Mouse (Mus musculus) kidney, postnatal 4 days (tissue): ENCODE measurements around the gene Caml.
"Not testable (repeated sequence)": the region's sequence is repeated elsewhere in the genome, so short reads cannot be mapped to it uniquely, and the experiment has no call there.

Experiments
- DNase-seq, 2 experiments: peaks; one replicate each; pipeline ENCODE4 v3.0.0; 2021; ENCODE audit warnings: mixed read lengths in 2 of 2

The Caml gene

DNA sequence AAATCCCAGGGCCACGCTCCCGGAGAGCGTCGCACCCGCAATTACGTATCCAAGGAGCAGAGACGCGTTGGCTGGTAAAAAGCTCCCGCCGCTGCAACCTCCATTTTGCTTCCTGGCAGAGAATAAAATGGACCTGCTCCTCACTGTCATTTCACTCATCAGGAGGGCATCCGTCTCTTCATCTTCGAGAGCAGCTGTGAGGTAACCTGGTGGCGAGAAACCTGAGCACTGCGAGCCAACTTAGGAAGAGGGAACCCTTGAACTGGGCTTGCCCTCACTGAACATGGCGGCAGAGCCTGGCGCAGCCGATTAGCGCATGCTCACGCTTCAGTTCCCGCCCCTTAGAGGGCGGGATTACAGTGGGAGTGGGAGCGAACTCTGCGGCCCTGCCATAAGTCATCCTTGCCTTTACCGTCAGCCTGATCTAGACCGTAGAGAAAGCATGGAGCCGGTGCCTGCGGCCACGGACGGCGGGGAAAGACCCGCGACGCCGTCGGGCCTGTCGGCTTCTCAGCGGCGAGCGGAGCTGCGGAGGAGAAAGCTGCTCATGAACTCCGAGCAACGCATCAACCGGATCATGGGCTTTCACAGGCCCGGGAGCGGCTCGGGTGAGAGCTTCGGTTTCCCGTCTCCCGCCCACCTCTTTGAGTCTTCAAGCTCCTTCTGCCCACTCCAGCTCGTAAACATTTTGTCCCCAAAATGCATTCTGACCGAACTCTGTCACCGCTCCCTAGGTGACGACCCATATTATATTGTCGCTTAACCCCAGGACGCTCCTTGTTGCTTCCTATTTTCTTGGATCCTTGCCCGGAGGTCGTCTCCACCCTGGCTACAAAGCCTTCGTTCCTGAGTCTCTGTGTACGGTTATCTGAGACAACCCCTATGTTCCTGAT lies at the start of gene Caml:
Gene Caml (plus strand): TSS at position 357 of the 893 bp plus-strand sequence.
- peak; percentile 90 to 94 for DNase-seq

DNA sequence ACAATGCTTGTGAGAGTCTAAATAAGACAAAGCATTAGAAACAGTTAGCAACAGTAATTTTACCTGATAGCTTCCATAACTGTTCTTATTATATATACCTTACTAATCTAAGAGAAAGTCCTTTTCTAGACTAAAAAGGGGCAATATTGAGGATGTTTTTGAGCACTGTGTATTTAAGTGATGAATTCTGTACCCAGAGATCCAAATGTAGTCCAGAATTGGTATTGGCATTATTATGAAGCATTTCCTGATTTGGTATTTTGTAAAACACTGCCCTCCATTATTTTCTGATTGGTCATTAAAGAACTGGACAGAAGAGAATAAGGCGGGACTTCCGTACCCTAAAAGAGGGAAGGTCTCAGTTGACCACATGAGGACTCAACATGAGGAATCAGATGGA lies 49.4 kb upstream of the Caml start, which contains the start of gene Tmed9:
Gene Tmed9 (plus strand): TSS at position 301 of the 400 bp plus-strand sequence.
- DNase-seq: no peak

DNA sequence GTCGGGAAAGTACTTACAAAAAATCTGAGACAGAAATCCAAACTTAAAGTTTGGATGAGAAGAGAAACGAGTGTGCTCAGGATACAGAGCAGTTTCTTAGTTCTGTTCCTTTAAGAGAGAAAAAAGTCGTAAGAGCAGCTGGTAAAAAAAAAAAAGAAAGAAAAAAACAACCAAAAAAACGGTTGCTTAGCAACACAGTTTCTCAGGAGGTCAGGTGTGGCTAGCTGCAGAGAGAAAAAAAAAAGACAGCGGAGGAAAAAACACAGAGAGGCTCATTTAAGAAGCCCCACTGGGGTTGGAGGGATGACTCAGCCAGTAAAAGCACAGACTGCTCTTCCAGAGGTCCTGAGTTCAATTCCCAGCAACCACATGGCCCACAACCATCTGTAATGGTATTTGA lies 48.5 kb upstream of the Caml start:
- DNase-seq: no peak

DNA sequence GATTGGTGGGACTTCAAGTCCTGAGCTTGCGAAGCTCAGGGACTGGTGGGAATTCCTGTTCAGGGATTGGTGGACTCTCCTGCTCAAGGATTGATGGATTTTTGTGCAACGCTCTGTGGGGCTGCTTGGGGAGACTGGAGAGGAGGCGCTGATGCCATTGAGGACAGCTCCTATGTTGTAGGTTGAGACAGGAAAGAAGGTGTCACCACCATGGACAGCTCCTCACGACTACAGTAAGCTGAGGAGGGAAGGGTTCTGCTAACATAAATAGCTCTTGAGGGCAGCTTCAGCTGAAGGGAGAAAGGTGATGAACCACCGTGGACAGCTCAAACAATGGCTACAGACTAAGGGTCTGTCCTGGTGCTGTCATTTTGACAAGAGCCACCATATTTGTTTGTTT lies 46.9 kb upstream of the Caml start:
- peak in 1 of 2 experiments; percentile 26 for DNase-seq

DNA sequence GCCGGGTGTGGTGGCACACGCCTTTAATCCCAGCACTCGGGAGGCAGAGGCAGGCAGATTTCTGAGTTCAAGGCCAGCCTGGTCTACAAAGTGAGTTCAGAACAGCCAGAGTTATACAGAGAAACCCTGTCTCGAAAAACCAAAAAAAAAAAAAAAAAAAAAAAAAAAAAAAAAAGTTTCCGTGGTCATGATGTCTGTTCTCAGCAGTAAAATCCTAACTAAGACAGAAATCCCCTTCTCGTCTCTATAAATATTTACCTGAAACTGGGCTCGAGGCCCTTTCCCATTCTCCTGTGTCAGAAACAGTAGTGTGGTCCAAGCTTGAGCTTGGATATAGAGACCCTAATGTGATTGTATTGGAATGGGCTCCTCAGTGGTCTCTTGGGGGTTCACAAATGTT lies 45.9 kb upstream of the Caml start:
- DNase-seq: not testable (repeated sequence)

DNA sequence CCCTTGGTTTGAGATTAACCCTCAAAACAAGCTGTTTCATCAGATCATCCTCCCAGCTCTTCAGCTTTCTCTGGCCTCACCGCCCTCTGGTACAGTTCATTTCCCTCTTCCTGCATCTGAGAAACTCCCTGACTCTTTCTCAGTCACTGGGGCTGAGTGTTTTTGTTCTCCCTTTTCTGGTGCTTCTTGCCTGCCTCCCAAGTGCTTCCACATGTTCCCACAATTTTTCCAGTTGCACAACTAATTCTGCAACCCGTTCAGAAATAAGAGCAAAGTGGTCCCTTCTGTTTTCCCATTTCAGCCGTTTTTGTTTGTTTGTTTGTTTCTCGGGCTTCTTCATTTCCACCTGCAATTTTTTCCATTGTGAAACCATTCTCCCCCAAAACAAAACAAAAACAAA lies 44.7 kb upstream of the Caml start:
- DNase-seq: no peak

DNA sequence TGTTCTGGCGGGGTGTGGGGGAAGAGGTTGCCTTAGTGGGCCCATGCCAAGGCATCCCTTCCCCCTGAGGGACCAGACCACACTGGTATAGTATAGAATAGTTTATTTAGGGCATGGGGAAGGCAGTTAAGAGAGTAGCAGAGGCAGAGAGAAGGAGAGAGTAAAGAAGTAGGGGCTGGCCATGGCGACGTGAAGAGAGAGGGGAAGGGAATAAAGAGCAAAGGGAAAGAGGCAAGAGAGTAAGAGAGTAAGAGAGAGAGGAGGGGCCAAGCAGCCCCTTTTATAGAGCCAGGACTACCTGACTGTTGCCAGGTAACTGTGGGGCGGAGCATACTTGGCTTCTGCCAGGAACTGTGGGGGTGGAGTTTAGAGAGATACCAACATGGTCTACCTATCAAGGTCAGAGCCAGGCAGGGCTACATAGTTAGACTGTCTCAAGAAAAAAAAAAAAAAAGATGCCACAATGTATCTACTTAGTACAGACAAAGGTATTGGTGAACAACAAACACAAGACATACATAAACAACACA lies 30.8 kb upstream of the Caml start:
- peak in 1 of 2 experiments; percentile 16 for DNase-seq

DNA sequence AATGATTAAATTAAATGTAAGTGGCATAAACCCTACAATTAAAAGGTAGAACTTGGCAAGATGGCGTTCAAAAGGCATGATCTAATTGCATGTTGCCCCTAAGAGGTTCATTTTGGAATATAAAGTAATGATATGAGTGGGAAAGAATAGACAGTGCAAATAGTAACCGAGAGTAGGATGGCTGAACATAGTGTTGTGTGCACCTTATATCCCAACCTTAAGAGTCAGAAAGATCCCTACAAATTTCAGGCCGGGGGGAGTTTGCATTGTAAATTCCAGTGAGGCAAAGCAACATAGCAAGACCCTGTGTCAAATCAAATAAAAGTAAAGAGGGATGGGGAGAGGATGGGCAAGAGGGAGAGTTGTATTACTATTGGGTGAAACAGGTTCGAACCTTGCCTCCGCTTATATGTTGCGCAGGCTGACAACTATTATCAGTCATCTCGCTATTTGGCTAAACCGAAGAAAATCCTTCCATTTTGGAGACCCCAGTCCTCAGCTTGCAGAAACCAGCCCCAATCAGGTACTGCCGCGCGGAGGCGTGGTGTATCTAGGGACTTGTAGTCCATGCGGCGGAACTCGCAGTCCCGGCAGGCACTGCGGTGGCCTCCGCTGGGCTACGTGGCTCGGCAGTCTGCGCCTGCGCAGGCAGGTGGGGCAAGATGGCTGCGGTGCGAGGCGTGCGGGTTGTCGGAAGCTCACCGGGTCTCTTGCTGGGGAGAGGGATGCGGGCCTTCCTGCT lies 30.1 kb upstream of the Caml start:
- peak; percentile 97 to 99 for DNase-seq

DNA sequence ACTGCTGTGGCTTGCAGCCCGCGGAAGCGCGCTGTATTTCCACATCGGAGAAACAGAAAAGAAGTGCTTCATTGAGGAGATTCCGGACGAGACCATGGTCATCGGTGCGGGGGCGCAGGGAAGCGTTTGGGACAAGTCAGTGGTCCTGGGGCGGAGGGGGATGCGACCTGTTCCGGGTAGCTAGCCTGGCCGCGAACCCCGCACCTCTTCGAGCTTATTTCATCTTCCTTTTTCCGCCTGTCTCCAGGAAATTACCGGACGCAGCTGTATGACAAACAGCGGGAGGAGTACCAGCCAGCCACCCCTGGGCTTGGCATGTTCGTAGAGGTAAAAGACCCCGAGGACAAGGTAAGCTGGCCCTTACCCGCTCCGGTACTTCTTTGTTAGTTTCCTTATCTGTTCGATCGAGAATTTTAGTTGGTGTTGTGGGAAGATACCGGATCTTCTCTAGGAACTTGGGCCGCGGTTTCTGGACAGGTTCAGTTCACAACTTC lies 29.5 kb upstream of the Caml start:
- DNase-seq: no peak

DNA sequence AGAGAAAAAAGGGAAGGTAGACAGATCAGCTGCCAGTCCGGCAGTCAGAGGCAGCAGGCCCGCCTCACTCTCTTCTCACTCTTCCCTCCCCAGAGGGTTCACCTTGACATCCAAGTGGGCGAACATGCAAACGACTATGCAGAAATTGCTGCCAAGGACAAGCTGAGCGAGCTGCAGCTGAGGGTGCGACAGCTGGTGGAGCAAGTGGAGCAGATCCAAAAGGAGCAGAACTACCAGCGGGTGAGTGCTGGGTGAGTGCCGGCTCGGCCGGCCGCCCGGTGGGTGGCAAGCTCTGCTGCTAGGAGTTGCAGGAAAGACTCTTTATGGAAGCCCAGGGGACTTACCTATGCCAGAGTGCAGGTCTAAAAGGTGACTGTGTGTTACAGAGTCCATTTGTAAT lies 27.4 kb upstream of the Caml start:
- DNase-seq: no peak

DNA sequence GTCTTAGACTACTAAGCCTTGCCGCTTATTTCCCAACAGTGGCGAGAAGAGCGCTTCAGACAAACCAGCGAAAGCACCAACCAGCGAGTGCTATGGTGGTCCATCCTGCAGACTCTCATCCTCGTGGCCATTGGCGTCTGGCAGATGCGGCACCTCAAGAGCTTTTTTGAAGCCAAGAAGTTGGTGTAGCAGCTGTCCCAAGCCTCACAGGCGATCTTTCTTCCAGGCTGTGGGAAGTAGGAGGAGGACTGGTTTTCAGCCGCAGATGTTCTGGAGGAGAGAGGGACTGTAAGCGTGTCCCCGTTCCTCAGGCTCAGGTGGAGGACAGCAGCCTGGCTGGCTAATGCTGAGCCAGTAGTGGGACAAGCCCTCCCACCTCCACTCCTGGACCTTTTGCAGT lies 26.0 kb upstream of the Caml start:
- no peak for DNase-seq

DNA sequence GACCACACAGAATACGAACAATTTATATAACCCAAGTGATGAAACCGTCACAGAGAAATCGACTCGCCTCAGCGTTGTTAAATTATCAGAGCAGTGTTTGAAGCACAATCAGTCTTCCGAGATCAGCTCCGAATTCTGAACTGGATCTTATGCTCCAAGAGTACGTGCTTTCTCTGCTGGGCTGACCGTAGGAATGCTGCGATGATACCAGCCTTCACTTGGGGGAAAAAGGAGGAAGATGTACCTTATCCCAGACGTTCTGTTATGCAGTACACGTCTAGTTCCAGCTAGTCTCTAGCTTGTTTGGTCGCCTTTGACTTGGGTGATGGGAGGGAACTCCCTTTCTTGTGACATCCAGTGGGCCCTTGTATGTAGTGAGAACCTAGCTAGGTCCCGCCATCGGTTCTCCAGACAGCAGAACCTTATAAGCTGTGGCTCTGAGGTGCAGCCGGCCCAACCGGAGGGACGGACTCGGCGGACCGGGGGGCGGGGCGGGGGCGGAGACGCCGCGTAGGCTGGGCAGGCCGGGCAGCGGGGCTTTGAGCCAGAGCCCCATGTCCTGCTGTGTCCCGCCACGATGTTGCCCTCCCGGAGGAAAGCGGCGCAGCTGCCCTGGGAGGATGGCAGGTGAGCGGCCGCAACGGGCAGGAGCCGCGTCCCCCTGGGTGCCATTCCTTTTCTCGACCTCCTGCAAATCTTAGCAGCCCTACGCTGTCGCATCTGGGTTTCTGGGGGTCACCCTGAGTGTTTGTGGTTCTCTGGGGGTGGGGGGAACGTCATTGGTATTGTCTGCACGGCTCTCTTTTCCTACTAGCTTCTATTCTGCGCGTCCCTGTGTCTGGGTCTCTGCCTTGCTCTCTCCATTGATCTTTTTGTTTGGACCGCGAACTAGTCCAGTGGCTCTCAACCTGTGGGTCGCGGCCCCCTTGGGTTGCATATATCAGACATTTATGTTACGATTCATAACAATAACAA lies 23.0 kb upstream of the Caml start, which contains the start of gene B4galt7:
Gene B4galt7 (plus strand): TSS at position 331 of the 975 bp plus-strand sequence.
- peak; percentile 92 to 94 for DNase-seq

DNA sequence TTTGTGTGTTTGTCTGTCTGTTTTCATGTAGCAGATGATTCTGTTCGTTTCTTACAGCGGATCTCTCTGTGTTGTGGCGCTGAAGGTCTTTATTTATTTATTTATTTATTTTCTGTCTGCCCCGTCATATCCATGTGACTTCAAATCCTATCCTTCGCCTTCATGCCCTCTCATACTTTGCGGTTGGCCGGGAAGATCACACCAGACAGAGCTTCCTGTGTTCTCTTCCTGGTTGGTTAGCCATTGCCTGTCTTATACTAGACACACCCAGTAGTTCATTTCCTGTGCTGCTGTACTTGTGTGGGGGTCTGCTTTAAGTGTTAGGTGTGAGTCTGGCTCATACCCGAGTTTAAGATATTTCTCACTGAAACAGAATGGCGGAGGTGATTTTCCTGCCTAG lies 22.1 kb upstream of the Caml start:
- DNase-seq: no peak

DNA sequence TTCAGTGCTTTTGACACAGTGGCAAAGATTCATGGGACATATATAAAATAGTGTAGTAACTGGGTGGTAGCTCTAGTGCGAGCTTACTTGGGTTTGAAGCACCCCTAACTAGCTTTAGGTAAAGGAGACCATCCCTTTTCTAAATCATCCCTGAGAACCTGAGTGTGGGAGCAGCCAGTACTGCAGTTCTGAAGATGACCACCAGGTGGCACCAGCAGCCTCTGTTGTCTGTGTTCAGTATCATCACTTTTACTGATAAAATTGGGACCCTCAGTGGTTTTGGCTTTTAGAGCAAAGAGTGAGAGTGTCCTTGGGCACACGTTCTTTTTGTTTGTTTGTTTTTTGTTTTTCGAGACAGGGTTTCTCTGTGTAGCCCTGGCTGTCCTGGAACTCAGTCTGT lies 21.2 kb upstream of the Caml start:
- DNase-seq: peak; percentile 91 to 94

DNA sequence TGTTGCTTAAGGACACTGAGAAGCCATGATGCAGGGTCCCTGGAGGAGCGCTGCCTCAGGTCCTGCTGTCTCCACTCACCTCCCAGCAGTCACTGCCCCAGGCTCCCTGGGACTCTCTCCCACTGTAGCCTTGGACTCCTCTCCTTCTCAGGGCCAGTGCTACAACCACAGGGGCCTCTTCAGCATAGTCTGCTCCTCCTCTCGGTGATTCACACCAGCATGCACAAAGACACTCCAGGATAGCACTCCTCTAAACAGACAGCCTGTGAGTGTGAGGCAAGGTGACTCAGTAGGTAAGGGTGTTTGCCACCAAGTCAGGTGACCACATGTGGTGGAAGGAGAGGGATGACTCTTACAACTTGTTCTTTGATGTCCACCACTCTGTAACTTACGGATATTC lies 18.2 kb upstream of the Caml start:
- no peak for DNase-seq

DNA sequence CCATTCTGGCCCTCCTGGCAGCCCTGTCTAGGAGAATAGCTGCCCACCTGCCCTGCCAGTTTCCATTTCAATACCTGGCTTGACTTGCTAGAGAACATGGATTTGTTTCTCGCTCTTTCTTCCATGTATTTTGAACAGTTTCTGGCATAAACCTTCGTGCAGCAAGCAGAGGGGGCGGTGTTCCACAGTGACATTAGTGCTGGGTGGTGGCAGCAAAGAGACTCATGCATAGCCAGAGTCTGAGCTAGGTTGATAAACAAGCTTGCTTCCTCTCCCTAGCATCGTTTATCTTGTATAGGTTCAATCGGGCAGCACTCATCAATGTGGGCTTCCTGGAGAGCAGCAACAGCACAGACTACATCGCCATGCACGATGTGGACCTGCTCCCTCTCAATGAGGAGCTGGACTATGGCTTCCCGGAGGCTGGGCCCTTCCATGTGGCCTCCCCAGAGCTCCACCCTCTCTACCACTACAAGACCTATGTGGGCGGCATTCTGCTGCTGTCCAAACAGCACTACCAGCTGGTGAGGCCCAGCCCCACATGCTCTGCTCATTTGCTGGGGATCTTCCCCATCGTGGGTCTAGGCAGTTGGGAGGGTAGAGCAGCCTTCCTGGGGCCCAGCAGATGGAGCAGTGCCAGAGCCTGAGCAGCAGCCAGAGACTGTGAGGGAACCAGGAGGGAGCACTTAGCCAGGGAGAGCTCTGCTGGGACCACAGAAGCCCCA lies 15.7 kb upstream of the Caml start:
- DNase-seq: no peak

DNA sequence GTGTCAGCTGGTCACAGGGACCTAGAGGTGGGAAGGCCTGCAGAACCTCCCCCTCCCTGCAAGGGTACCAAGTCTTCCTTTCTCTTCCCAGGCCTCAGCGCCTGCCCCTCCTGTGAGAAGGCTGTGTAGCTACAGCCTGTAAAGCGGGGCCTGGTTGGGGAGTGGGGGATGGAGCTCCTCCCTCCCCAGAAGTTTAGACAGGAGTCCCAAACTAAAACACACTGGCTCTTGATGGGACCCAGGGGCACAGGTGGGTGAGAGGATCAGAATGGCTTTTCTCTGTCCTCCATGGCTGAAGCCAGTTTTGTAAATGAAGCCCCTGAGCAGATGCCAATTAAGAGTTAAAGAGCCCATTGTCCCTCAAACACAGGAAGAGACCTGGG lies 15.2 kb upstream of the Caml start:
- no peak for DNase-seq

DNA sequence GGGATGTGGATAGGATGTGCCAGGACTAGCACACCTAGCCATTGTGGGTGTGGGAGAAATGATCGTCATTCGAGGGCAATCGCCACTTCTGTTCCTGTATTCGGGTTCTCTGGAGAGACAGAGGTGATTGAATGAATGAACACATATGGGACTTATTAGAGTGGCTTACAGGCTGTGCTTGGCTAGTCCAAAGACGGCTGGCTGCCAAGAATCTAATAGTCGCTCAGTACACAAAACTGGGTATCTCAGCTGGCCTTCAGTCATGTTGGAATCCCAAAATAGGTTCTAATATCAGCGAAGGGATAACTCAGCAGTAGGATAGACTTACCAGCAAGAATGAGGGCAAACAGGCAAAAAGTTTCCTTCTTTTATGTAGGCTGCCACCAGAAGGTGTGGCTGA lies 10.8 kb upstream of the Caml start:
- DNase-seq: no peak

DNA sequence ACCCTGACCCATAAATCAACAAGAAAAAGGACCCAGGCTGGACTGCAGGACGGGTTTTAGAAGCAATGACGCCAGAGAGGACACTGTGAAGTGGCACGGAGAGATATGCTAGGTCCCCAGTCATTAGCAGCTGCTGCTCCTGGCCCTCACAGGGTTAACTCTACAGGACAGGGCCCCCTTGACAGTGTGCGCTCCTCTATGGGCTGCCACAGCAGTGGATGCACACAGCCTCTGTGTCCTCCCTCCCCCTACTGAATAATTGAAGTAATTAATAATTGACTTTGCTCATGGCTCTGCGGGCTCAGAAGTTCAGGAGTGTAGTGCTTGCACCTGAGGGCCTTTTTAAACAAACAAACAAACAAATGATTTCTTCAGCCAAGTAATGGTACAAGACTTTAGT lies 9.3 kb upstream of the Caml start:
- DNase-seq: peak in 1 of 2 experiments; percentile 29

DNA sequence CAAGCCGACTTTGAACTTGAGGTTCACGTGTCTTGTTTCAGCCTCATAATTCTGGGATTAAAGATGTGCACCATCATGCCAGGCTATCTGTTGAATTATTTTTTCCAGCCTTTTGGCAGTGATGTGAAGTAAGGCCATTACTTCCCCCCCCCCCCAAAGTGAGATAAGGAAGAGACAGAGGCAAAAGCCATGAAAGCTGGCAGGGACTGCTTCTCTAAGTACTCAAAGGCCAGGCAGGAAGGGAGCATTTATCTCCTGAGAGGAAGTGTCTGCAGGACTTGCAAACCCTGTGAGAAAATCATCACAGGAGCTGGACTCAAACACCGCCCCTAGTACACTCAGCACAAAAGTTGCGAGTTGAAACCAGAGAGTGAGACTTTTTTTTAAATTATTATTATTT lies 3.5 kb upstream of the Caml start:
- DNase-seq: no peak

DNA sequence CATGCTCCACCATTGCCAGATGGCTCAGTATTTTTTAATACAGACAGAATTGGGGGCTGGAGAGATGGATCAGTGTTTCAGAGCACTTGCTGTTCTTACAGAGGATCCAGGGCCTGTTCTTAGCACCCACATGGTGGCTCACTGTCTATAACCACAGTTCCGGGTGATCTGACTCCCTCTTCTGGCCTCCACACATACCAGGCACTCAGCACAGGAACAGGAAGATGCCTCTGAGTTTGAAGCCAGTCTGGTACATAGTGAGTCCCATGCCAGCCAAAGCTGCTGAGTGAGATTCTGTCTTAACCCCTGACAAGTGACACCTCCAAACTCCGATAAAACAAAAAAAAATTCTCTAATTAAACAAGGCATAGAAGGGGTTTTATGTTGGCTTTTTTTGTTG lies 2.5 kb upstream of the Caml start:
- DNase-seq: no peak
